23 mouse cellular contexts compared by ENCODE assay signal in genomic region chr19:26339120-26339519, GRCm38 (mm10).
A peak's percentile ranks its signal among the peaks of the same experiment; 100 is the strongest.
DNase-seq lines count a peak whose midpoint lies in the region; ATAC-seq and TF ChIP-seq lines count a peak whose summit lies in the region.
"Had no signal": no experiment of that assay in that cellular context is flagged by ENCODE, and none has a peak within 500 bp of the region (broad histone marks: within the 10 kb centered on the region; RNA-seq: fewer than 3 reads in every experiment).

No protein-coding gene starts in this region.

- WGBS in hindbrain, embryonic 15.5 days = 70% methylated on average over 4 of the region's 4 CpGs
- WGBS in hindbrain, embryonic 10.5 days = 94% methylated on average over 4 of the region's 4 CpGs
- WGBS in neural tube, embryonic 15.5 days = 49% methylated on average over 4 of the region's 4 CpGs
- whole genome bisulfite sequencing in stomach, postnatal 0 days = 85% methylated on average over 4 of the region's 4 CpGs

- H3K9me3 ChIP-seq in hindbrain, embryonic 15.5 days = no peaks in the 10 kb centered on the region
- no peaks in the 10 kb centered on the region for H3K9me3 ChIP-seq in hindbrain, embryonic 10.5 days
- no peaks in the 10 kb centered on the region for H3K9me3 ChIP-seq in neural tube, embryonic 15.5 days (replicated peaks)
- no peaks in the 10 kb centered on the region for H3K9me3 ChIP-seq in stomach, postnatal 0 days (ENCODE audit: control insufficient read depth, low read length)
- H3K9me3 ChIP-seq: embryonic facial prominence, embryonic 15.5 days; G1E; heart, embryonic 13.5 days; hindbrain, embryonic 12.5 days had no signal

- DNase-seq in cerebellum, postnatal 10 days = peak; percentile 13 to 23
- DNase-seq in cerebellum, postnatal 36 days = no peak
- DNase-seq in hindbrain, embryonic 10.5 days (ENCODE audit: low spot score) = no peak
- DNase-seq in retina, postnatal 1 day = peak; percentile 26
- DNase-seq in retina, embryonic 14.5 days (ENCODE audit: low spot score) = no peak
- no peak for DNase-seq in stomach, postnatal 0 days (ENCODE audit: low spot score)
- DNase-seq: adrenal gland, postnatal 10 days; B cell, adult 2 months; cerebellum, adult 18-20 months; cerebellum, adult 9-11 months; embryo, embryonic 11 days; heart, adult 2 months; heart, postnatal 36 days; kidney, adult 18-20 months had no signal

- H3K36me3 ChIP-seq in hindbrain, embryonic 15.5 days = no peaks in the 10 kb centered on the region
- no peaks in the 10 kb centered on the region for H3K36me3 ChIP-seq in hindbrain, embryonic 10.5 days
- H3K36me3 ChIP-seq in neural tube, embryonic 15.5 days = no peaks in the 10 kb centered on the region
- no peaks in the 10 kb centered on the region for H3K36me3 ChIP-seq in stomach, postnatal 0 days (ENCODE audit: control insufficient read depth, insufficient read depth, low read length)
- H3K36me3 ChIP-seq: embryonic facial prominence, embryonic 15.5 days; G1E; heart, embryonic 13.5 days; hindbrain, embryonic 12.5 days had no signal

- H3K4me3 ChIP-seq in hindbrain, embryonic 15.5 days = no peak overlapping the region
- no peak overlapping the region for H3K4me3 ChIP-seq in hindbrain, embryonic 10.5 days
- no peak overlapping the region for H3K4me3 ChIP-seq in neural tube, embryonic 15.5 days (replicated peaks)
- no peak overlapping the region for H3K4me3 ChIP-seq in stomach, postnatal 0 days (ENCODE audit: low read depth, low read length)
- H3K4me3 ChIP-seq: embryonic facial prominence, embryonic 15.5 days; erythroblast, embryonic 14.5 days; heart, adult 2 months; heart, embryonic 13.5 days; hindbrain, embryonic 12.5 days had no signal

- ATAC-seq in hindbrain, embryonic 15.5 days (ENCODE audit: low FRiP score, low read depth) = 0 out of 2 replicates have a peak, but pooled peaks have one; percentile 15
- ATAC-seq in neural tube, embryonic 15.5 days (ENCODE audit: low FRiP score) = 0 out of 2 replicates have a peak, but pooled peaks have one; percentile 31
- no peak for ATAC-seq in stomach, postnatal 0 days (ENCODE audit: low FRiP score, low TSS enrichment)
- ATAC-seq: CD4-positive, CD25-positive, alpha-beta regulatory T cell, adult 4 months; hindbrain, postnatal 0 days had no signal

- no peak for TF ChIP-seq CTCF in stomach, postnatal 0 days (IDR thresholded peaks at IDR 0.05; ENCODE audit: low read depth)

- H3K4me1 ChIP-seq in hindbrain, embryonic 15.5 days (replicated peaks) = no peaks in the 10 kb centered on the region
- H3K4me1 ChIP-seq in hindbrain, embryonic 10.5 days (replicated peaks) = no peaks in the 10 kb centered on the region
- H3K4me1 ChIP-seq in neural tube, embryonic 15.5 days = peaks cover 4% of the 10 kb centered on the region; the same call in 1 of the 2 replicates
- no peaks in the 10 kb centered on the region for H3K4me1 ChIP-seq in stomach, postnatal 0 days (replicated peaks; ENCODE audit: control insufficient read depth, insufficient read depth)
- H3K4me1 ChIP-seq: embryonic facial prominence, embryonic 15.5 days; heart, embryonic 13.5 days; hindbrain, embryonic 12.5 days had no signal

- no peak overlapping the region for H3K27ac ChIP-seq in hindbrain, embryonic 15.5 days (replicated peaks)
- H3K27ac ChIP-seq in hindbrain, embryonic 10.5 days = no peak overlapping the region
- H3K27ac ChIP-seq in neural tube, embryonic 15.5 days (replicated peaks) = no peak overlapping the region
- no peak overlapping the region for H3K27ac ChIP-seq in stomach, postnatal 0 days (replicated peaks)
- H3K27ac ChIP-seq: embryonic facial prominence, embryonic 15.5 days; heart, adult 2 months; heart, embryonic 13.5 days; hindbrain, embryonic 12.5 days; hindbrain, postnatal 0 days had no signal

- H3K27me3 ChIP-seq in hindbrain, embryonic 15.5 days = no peaks in the 10 kb centered on the region
- no peaks in the 10 kb centered on the region for H3K27me3 ChIP-seq in hindbrain, embryonic 10.5 days (ENCODE audit: insufficient read depth, poor library complexity, severe bottlenecking)
- H3K27me3 ChIP-seq in neural tube, embryonic 15.5 days (replicated peaks) = no peaks in the 10 kb centered on the region
- no peaks in the 10 kb centered on the region for H3K27me3 ChIP-seq in stomach, postnatal 0 days (ENCODE audit: control insufficient read depth, insufficient read depth, low read length)
- H3K27me3 ChIP-seq: embryonic facial prominence, embryonic 15.5 days; heart, embryonic 13.5 days; hindbrain, embryonic 12.5 days had no signal

- no peak overlapping the region for H3K9ac ChIP-seq in hindbrain, embryonic 15.5 days
- H3K9ac ChIP-seq in neural tube, embryonic 15.5 days (replicated peaks) = no peak overlapping the region
- H3K9ac ChIP-seq in stomach, postnatal 0 days (ENCODE audit: low read length) = no peak overlapping the region
- H3K9ac ChIP-seq: embryonic facial prominence, embryonic 15.5 days; heart, embryonic 13.5 days; hindbrain, embryonic 12.5 days had no signal

- TF ChIP-seq EP300 in stomach, postnatal 0 days (optimal IDR thresholded peaks at IDR 0.05) = no peak

- no peak overlapping the region for H3K4me2 ChIP-seq in hindbrain, embryonic 15.5 days
- H3K4me2 ChIP-seq in neural tube, embryonic 15.5 days = no peak overlapping the region
- no peak overlapping the region for H3K4me2 ChIP-seq in stomach, postnatal 0 days (replicated peaks; ENCODE audit: low read depth)
- H3K4me2 ChIP-seq: embryonic facial prominence, embryonic 15.5 days; heart, embryonic 13.5 days; hindbrain, embryonic 12.5 days had no signal

Comparison
In these comparisons a context has a peak if more than half of its experiments do, and no peak if none do; other contexts are left out.
1. DNase-seq: peak in cerebellum, postnatal 10 days (2 of 2) and retina, postnatal 1 day (single experiment); none in cerebellum, postnatal 36 days (0 of 2), hindbrain, embryonic 10.5 days (single experiment), retina, embryonic 14.5 days (single experiment) and stomach, postnatal 0 days (single experiment).